Comparison of ENCODE assay signal across 21 mouse cellular contexts in genomic region chr15:96201701-96202460, GRCm38 (mm10).
DNase-seq lines count a peak whose midpoint lies in the region; ATAC-seq lines count a peak whose summit lies in the region.
"Had no signal": no experiment of that assay in that cellular context is flagged by ENCODE, and none has a peak within 500 bp of the region (broad histone marks: within the 10 kb centered on the region; RNA-seq: fewer than 3 reads in every experiment).

No protein-coding gene starts in this region.

- H3K27ac ChIP-seq in brown adipose tissue, adult 24 weeks (replicated peaks; ENCODE audit: low read depth, low read length): peak overlapping the region; percentile 71
- H3K27ac ChIP-seq: embryonic facial prominence, embryonic 15.5 days; hindbrain, postnatal 0 days; left cerebral cortex, adult 2 months; limb, embryonic 12.5 days; liver, embryonic 13.5 days; macrophage had no signal

- H3K4me1 ChIP-seq in brown adipose tissue, adult 24 weeks (ENCODE audit: control insufficient read depth, insufficient read depth, insufficient read length, low read length): peaks cover 2% of the 10 kb centered on the region; the same call in 1 of the 2 replicates
- H3K4me1 ChIP-seq: limb, embryonic 12.5 days; liver, embryonic 13.5 days had no signal

- peak; percentile 49 to 54 for DNase-seq in heart, adult 18-20 months
- no peak for DNase-seq in heart, postnatal 25 days (ENCODE audit: low spot score)
- peak; percentile 53 to 57 for DNase-seq in heart, postnatal 10 days
- peak; percentile 37 for DNase-seq in lung, postnatal 36 days
- no peak for DNase-seq in adipocyte (ENCODE audit: low spot score)
- no peak for DNase-seq in spleen, adult 18-20 months
- DNase-seq: adrenal gland, postnatal 25 days; B cell, adult 2 months; cerebellum, adult 8-10 months; kidney, adult 18-20 months; kidney, postnatal 14 days; liver, embryonic 13.5 days had no signal

- intact Hi-C loops in heart, postnatal 25 days (cut with DNase I): loop anchor here (5.0 kb wide), 1 partner anchor 70 kb away; no protein-coding TSS in a partner anchor
- intact Hi-C loops in heart, postnatal 10 days (cut with DNase I): no loop called here

- no peak for ATAC-seq in inflammation-experienced regulatory T-cells, adult 6 months
- ATAC-seq: activated CD4-positive, CD25-positive, alpha-beta regulatory T cell, adult 4 months; hindbrain, postnatal 0 days; Patski had no signal

- H3K4me3 ChIP-seq in brown adipose tissue, adult 24 weeks (ENCODE audit: insufficient read depth, low read depth, low read length): no peak overlapping the region
- H3K4me3 ChIP-seq: embryonic facial prominence, embryonic 15.5 days; left cerebral cortex, adult 2 months; limb, embryonic 12.5 days; liver, embryonic 13.5 days had no signal

Comparison
In these comparisons a context has a peak if more than half of its experiments do, and no peak if none do; other contexts are left out.
1. DNase-seq: peak in heart, adult 18-20 months (2 of 2), heart, postnatal 10 days (2 of 2) and lung, postnatal 36 days (single experiment); none in heart, postnatal 25 days (single experiment), adipocyte (single experiment) and spleen, adult 18-20 months (0 of 2).